Mouse (Mus musculus): ENCODE data around the gene Spata1. TPM values are rescaled to one million over a fixed set of nuclear protein-coding genes. Genes with fewer than 3 reads are reported as not detected.
A peak's percentile ranks its signal among the peaks of the same experiment; 100 is the strongest.

The Spata1 gene
- polyA plus RNA-seq, 1 experiment = 0.56 TPM

DNA sequence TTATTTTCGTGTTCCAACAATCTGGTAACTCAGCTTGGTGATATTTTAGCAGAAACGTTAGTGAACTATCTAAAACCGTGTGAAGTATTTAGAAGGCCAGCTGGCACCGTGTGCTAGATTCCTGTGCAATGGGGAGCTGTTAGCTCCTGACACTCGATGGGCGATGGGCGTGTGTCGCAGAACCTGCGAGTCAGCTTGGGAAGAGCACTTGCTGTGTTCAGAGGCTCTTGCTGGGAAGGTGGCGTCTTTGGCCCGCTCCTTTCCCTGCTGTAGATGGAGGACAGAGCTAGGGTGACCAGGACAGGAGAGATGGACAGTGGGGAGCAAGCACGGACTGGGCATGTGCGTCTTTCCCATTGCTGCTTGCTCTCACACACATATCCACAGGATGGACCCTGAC, 86.5 kb downstream of the Spata1 start:
- peaks cover 9% of the 10 kb centered on the region; the same call in 1 of the 2 replicates for H3K9me3 ChIP-seq
- H3K4me3 ChIP-seq (replicated peaks) = no peak overlapping the region
- no peak for TF ChIP-seq GATA1 (IDR thresholded peaks at IDR 0.05; ENCODE audit: borderline replicate concordance, low read length)
- TF ChIP-seq FLI1 (IDR thresholded peaks at IDR 0.05; ENCODE audit: low read length) = no peak
- H3K36me3 ChIP-seq (replicated peaks; ENCODE audit: low read length) = peaks cover 85% of the 10 kb centered on the region
- no peaks in the 10 kb centered on the region for H3K27me3 ChIP-seq (replicated peaks)
- H3K4me1 ChIP-seq = peaks cover 93% of the 10 kb centered on the region

DNA sequence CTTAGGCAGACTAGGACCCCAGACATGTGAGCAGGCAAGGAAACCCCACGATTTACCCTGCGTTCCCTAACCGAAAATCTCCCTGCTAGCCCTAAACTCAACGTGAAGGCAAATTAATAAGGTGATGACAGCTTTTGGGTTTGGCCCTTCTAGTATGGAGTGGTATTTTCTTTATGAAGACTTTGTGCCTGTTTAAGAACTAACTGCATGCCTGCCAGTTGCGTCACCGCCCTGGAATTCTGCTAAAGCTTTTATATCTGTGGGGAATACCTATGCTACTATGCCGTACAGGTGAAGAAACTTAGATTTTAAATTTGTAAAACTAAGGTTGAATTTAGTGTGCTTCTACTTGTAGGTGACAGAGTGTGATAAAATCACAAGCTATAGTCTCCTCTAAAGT, 87.1 kb downstream of the Spata1 start:
- Histone ChIP-seq H3K4me1 (peaks cover 93% of the 10 kb centered on the region), H3K36me3 (replicated peaks; ENCODE audit: low read length) (peaks cover 85% of the 10 kb centered on the region), H3K9me3 (peaks cover 9% of the 10 kb centered on the region; the same call in 1 of the 2 replicates), H3K27me3 (replicated peaks) (no peaks in the 10 kb centered on the region), H3K4me3 (replicated peaks) (no peak overlapping the region)
- TF ChIP-seq GATA1 (IDR thresholded peaks at IDR 0.05; ENCODE audit: borderline replicate concordance, low read length) = no peak
- no peak for TF ChIP-seq FLI1 (IDR thresholded peaks at IDR 0.05; ENCODE audit: low read length)

DNA sequence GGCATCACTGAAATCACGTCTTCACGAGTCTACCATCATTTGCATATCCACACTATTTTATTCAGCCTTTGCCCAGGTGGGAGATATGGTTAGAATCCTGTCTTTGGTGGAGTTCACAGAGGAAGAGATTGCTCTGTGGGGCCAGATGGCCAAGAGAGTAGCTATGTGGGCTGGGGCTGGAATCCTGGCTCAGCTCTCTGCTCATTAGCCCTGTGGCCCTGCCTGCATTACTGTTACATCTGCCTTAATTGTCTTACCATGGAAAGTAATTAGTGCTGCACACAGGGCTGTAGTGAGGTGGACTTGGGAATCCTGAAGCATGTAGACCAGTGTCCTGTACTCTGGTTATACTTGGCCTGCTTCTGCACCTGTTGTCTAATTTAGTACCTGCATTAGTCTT, 87.5 kb downstream of the Spata1 start:
- peaks cover 93% of the 10 kb centered on the region for H3K4me1 ChIP-seq
- H3K36me3 ChIP-seq (replicated peaks; ENCODE audit: low read length) = peaks cover 85% of the 10 kb centered on the region
- TF ChIP-seq FLI1 (IDR thresholded peaks at IDR 0.05; ENCODE audit: low read length) = no peak
- no peak for TF ChIP-seq GATA1 (IDR thresholded peaks at IDR 0.05; ENCODE audit: borderline replicate concordance, low read length)
- peak overlapping the region; percentile 64 for H3K4me3 ChIP-seq (replicated peaks)
- peaks cover 5% of the 10 kb centered on the region; the same call in 1 of the 2 replicates for H3K9me3 ChIP-seq
- no peaks in the 10 kb centered on the region for H3K27me3 ChIP-seq (replicated peaks)

DNA sequence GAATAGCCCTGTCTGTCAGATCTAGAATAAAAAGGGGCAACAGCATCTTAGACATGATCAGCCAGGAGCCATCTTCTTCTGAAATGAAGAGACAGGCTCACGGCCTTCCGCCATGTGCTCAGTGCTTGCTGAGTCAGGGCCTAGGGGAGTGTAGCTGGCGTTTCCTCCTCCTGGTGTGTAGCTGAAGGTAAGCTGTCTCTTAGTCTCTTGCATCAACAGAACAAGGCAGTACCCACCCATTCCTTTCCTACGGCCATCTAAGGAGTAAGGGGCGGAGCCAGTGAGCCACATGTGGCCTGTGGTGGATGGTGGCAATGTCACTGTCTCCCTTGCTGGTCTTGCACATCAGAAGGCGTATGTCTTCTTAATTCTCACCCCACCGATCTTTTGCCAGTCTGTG, 89.4 kb downstream of the Spata1 start:
- H3K27me3 ChIP-seq (replicated peaks) = no peaks in the 10 kb centered on the region
- peaks cover 76% of the 10 kb centered on the region for H3K36me3 ChIP-seq (replicated peaks; ENCODE audit: low read length)
- peak overlapping the region; percentile 67 for H3K4me3 ChIP-seq (replicated peaks)
- TF ChIP-seq GATA1 (IDR thresholded peaks at IDR 0.05; ENCODE audit: borderline replicate concordance, low read length) (no peak), FLI1 (IDR thresholded peaks at IDR 0.05; ENCODE audit: low read length) (no peak)
- no peaks in the 10 kb centered on the region for H3K9me3 ChIP-seq
- H3K4me1 ChIP-seq = peaks cover 93% of the 10 kb centered on the region

Other genes with a start within 250 kb of the Spata1 start
- 0.51 and 10.1 TPM in 2 replicates for gene Ssx2ip, start 95.1 kb downstream of the Spata1 start, polyA plus RNA-seq (2012; ENCODE audit: insufficient read depth, low replicate concordance)
- gene Ctbs, start 50.0 kb downstream of the Spata1 start, polyA plus RNA-seq (2012; ENCODE audit: insufficient read depth, low replicate concordance) = 5.9 and 21.7 TPM in 2 replicates
- gene Gng5, start 54 bp upstream of the Spata1 start, polyA plus RNA-seq (2012; ENCODE audit: insufficient read depth, low replicate concordance) = 162 and 413 TPM in 2 replicates
- 6.6 and 9.7 TPM in 2 replicates for gene Rpf1, start 21.7 kb upstream of the Spata1 start, polyA plus RNA-seq (2012; ENCODE audit: insufficient read depth, low replicate concordance)
- not detected in 2 replicates for gene Uox, start 70.7 kb upstream of the Spata1 start, polyA plus RNA-seq (2012; ENCODE audit: insufficient read depth, low replicate concordance)
- not detected in 2 replicates for gene Dnase2b, start 115.8 kb upstream of the Spata1 start, polyA plus RNA-seq (2012; ENCODE audit: insufficient read depth, low replicate concordance)
- gene 4930503B20Rik, start 151.6 kb upstream of the Spata1 start, polyA plus RNA-seq (2012; ENCODE audit: insufficient read depth, low replicate concordance) = not detected in 2 replicates
- not detected in 2 replicates for gene Samd13, start 185.8 kb upstream of the Spata1 start, polyA plus RNA-seq (2012; ENCODE audit: insufficient read depth, low replicate concordance)